ENCODE assay signal across 7 mouse cellular contexts in genomic region chr5:138255353-138256093, GRCm38 (mm10). TPM values are rescaled to one million over a fixed set of nuclear protein-coding genes. Genes with fewer than 3 reads are reported as not detected.
DNase-seq lines count a peak whose midpoint lies in the region; ATAC-seq and TF ChIP-seq lines count a peak whose summit lies in the region.

TSS of gene Lamtor4 (plus strand) at chr5:138255482.

- H3K27me3 ChIP-seq in embryonic facial prominence, embryonic 10.5 days (replicated peaks; ENCODE audit: low read depth, poor library complexity, severe bottlenecking) = no peaks in the 10 kb centered on the region
- H3K27me3 ChIP-seq in intestine, postnatal 0 days (replicated peaks; ENCODE audit: control insufficient read depth, insufficient read depth, low read length) = no peaks in the 10 kb centered on the region
- H3K27me3 ChIP-seq in midbrain, embryonic 12.5 days = no peaks in the 10 kb centered on the region
- no peaks in the 10 kb centered on the region for H3K27me3 ChIP-seq in small intestine, adult 2 months (ENCODE audit: control insufficient read depth, insufficient read depth, low read length)

- H3K36me3 ChIP-seq in embryonic facial prominence, embryonic 10.5 days (replicated peaks) = peaks cover 26% of the 10 kb centered on the region
- H3K36me3 ChIP-seq in intestine, postnatal 0 days (ENCODE audit: control insufficient read depth, insufficient read depth) = peaks cover 16% of the 10 kb centered on the region
- H3K36me3 ChIP-seq in midbrain, embryonic 12.5 days = peaks cover 25% of the 10 kb centered on the region
- peaks cover 21% of the 10 kb centered on the region for H3K36me3 ChIP-seq in small intestine, adult 2 months (ENCODE audit: control insufficient read depth, insufficient read depth, low read length)

- peak; percentile 94 for DNase-seq in adrenal gland, postnatal 10 days
- peak; percentile 92 for DNase-seq in embryonic facial prominence, embryonic 10.5 days (ENCODE audit: low spot score)
- peak; percentile 90 for DNase-seq in gonadal fat pad, adult 2 months (ENCODE audit: low read depth)
- peak; percentile 94 for DNase-seq in left cerebral cortex, postnatal 4 days

- H3K4me1 ChIP-seq in embryonic facial prominence, embryonic 10.5 days = peaks cover 14% of the 10 kb centered on the region
- 0 out of 2 replicates have a peak, but pooled peaks cover 5% of the 10 kb centered on the region for H3K4me1 ChIP-seq in intestine, postnatal 0 days (replicated peaks; ENCODE audit: control insufficient read depth, insufficient read depth, low read length)
- peaks cover 14% of the 10 kb centered on the region for H3K4me1 ChIP-seq in midbrain, embryonic 12.5 days
- H3K4me1 ChIP-seq in small intestine, adult 2 months (ENCODE audit: control insufficient read depth, insufficient read depth, insufficient read length, low read length) = peaks cover 8% of the 10 kb centered on the region

- peak within 1 kb of the TSS; percentile 84 for H3K27ac ChIP-seq in embryonic facial prominence, embryonic 10.5 days (replicated peaks)
- peak within 1 kb of the TSS; percentile 54 for H3K27ac ChIP-seq in intestine, postnatal 0 days (ENCODE audit: low read depth, low read length)
- H3K27ac ChIP-seq in midbrain, embryonic 12.5 days (replicated peaks) = peak within 1 kb of the TSS; percentile 73
- H3K27ac ChIP-seq in small intestine, adult 2 months (ENCODE audit: insufficient read depth, low read depth, low read length) = peak within 1 kb of the TSS; percentile 64

- H3K4me3 ChIP-seq in embryonic facial prominence, embryonic 10.5 days = peak within 1 kb of the TSS; percentile 82
- peak within 1 kb of the TSS; percentile 61 for H3K4me3 ChIP-seq in intestine, postnatal 0 days (ENCODE audit: low read depth, low read length)
- peak within 1 kb of the TSS; percentile 73 for H3K4me3 ChIP-seq in midbrain, embryonic 12.5 days
- H3K4me3 ChIP-seq in small intestine, adult 2 months (ENCODE audit: low read depth, low read length) = peak within 1 kb of the TSS; percentile 69

- TF ChIP-seq CTCF in intestine, postnatal 0 days (IDR thresholded peaks at IDR 0.05; ENCODE audit: low read depth) = peak; percentile 43
- TF ChIP-seq CTCF in small intestine, adult 2 months (IDR thresholded peaks at IDR 0.05; ENCODE audit: extremely low read depth, insufficient read length, insufficient replicate concordance, low read depth, low read length) = no peak

- under 1% methylated on average over 38 of the region's 38 CpGs for WGBS in embryonic facial prominence, embryonic 10.5 days
- WGBS in intestine, postnatal 0 days = under 1% methylated on average over 38 of the region's 38 CpGs
- WGBS in midbrain, embryonic 12.5 days = under 1% methylated on average over 38 of the region's 38 CpGs
- under 1% methylated on average over 38 of the region's 38 CpGs for WGBS in small intestine, adult 2 months

- TF ChIP-seq POLR2A in small intestine, adult 2 months (IDR thresholded peaks at IDR 0.05; ENCODE audit: low read depth, low read length) = peak; percentile 86

- ATAC-seq in intestine, postnatal 0 days = peak; percentile 100
- ATAC-seq in midbrain, embryonic 12.5 days (ENCODE audit: low FRiP score, low read depth) = peak; percentile 100

- H3K9ac ChIP-seq in intestine, postnatal 0 days (ENCODE audit: low read depth, low read length) = peak within 1 kb of the TSS; percentile 66
- peak within 1 kb of the TSS; percentile 71 for H3K9ac ChIP-seq in midbrain, embryonic 12.5 days (replicated peaks)

- intact Hi-C loops in left cerebral cortex, postnatal 4 days (cut with DNase I) = no loop called here

- H3K4me2 ChIP-seq in intestine, postnatal 0 days (replicated peaks; ENCODE audit: low read depth) = peak within 1 kb of the TSS; percentile 89
- peak within 1 kb of the TSS; percentile 83 for H3K4me2 ChIP-seq in midbrain, embryonic 12.5 days (replicated peaks)

- H3K9me3 ChIP-seq in embryonic facial prominence, embryonic 10.5 days = no peaks in the 10 kb centered on the region
- H3K9me3 ChIP-seq in intestine, postnatal 0 days (ENCODE audit: control insufficient read depth) = no peaks in the 10 kb centered on the region
- H3K9me3 ChIP-seq in midbrain, embryonic 12.5 days = no peaks in the 10 kb centered on the region

RNA-seq across cellular contexts. Expression of gene Lamtor4, which starts in this region (rescaled TPM):
- total RNA-seq in adrenal gland, postnatal 10 days (2021) = 10 to 100 TPM; 67.1 to 74.8 TPM
- 38.6 and 40.2 TPM in 2 replicates for polyA plus RNA-seq in embryonic facial prominence, embryonic 10.5 days (2016; fragmentation: Nextera tagmentation; extraction: Ambion mirVana)
- 364 and 368 TPM in 2 replicates for polyA plus RNA-seq in gonadal fat pad, adult 2 months (2012; rRNA removed)
- polyA plus RNA-seq in intestine, postnatal 0 days (2015; fragmentation: Nextera tagmentation; extraction: Ambion mirVana) = 124 and 135 TPM in 2 replicates
- 10 to 100 TPM; 53.1 to 60.1 TPM for total RNA-seq in left cerebral cortex, postnatal 4 days (2021)
- polyA plus RNA-seq in midbrain, embryonic 12.5 days (2016; fragmentation: Nextera tagmentation; extraction: Ambion mirVana) = 51.2 and 57.8 TPM in 2 replicates
- polyA plus RNA-seq in small intestine, adult 2 months (2012; rRNA removed) = 87.3 and 168 TPM in 2 replicates

Comparison
In these comparisons a context has a peak if more than half of its experiments do, and no peak if none do; other contexts are left out.
1. Peak in every context shown above with its lines: DNase-seq, ATAC-seq, H3K4me3 ChIP-seq and H3K27ac ChIP-seq.